Mouse (Mus musculus): Measurements from ENCODE around the gene Pelp1. TPM values are rescaled to one million over a fixed set of nuclear protein-coding genes. Genes with fewer than 3 reads are reported as not detected.

The Pelp1 gene
- polyA plus RNA-seq (2012): 97.1 and 115 TPM in 2 replicates

DNA sequence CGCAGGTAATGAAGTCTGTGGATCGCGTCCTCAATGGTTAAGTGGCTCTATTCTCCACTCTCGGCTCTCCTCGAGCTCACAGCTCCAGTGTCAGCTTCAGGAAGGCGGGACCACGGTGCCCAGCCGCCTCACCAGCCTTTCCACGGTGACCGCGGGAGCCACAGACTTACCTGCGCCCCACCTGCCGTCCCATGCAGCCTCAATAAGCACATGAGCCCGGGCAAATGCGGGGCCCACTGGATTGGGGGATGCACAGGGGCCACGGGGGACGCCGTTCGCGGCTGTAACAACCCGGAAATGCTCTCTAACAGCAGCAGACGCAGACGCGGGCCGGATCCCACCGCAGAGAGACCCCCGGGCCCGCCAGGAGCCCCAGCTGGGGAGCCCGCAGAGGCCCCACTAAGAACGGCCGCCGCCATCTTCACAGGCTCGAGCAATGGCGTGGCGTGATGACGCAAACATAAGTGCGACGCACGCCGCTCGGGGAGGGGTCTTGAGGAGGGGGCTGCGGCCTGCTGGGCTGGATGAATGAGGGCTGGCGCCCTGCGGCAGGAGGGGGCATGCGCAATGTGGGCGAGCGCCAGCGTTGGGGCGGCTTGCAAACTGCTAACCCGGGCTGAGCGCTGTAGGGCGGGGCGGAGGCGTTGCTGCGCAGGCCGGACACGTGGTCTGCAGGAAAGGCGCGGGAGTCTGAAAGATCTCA is at the start of gene Pelp1:
TSS of gene Pelp1 (minus strand) at position 438 of the 703 bp plus-strand sequence.
- no peak for TF ChIP-seq GATA1 (IDR thresholded peaks at IDR 0.05; ENCODE audit: low read length)

DNA sequence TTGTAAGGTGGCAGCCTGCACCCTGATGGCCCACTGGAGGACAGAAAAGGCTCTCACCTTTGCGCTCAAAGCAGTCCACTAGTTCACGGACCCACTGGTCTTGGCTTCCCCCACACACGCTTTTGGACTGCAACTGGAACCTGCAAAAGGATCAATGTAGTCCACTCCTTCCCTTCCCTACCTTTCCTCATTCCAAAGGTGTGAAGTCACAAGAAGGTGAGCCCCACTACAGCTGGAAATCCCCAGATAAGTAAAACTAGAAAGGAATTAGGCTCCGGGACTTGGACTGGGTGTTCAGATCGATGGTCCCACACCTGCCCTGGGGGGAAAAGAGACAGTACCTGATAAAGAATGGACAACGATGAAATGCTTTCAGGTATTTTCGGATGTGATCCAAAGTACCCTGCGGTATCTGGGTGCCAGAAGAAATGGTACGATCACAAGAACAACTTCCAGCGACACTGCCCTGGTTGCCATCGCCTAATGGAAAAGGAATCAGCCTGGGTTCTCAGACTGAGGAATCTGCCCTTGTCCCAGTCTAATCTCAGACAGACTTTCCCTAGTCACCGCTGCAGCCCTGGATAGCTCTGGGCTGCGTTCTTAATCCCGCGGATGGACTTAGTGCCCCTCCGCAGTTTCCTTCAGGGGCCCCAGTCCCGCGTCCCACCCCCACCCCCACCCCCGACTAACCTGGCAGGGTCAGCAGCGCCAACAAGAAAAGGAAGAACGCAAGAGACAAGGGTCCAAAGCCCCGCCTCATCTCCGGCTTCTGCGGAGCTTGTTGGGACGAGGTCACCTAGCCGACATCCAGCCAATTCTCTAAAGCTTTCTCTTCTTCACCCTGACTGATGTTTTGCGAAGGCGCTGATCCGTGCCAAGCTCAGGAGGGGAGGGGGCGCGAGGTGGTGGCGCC is 49.1 kb upstream of the Pelp1 start, which contains the start of gene Zmynd15:
TSS of gene Zmynd15 (plus strand) at position 746 of the 913 bp plus-strand sequence.
- no peak for TF ChIP-seq GATA1 (IDR thresholded peaks at IDR 0.05; ENCODE audit: low read length)

DNA sequence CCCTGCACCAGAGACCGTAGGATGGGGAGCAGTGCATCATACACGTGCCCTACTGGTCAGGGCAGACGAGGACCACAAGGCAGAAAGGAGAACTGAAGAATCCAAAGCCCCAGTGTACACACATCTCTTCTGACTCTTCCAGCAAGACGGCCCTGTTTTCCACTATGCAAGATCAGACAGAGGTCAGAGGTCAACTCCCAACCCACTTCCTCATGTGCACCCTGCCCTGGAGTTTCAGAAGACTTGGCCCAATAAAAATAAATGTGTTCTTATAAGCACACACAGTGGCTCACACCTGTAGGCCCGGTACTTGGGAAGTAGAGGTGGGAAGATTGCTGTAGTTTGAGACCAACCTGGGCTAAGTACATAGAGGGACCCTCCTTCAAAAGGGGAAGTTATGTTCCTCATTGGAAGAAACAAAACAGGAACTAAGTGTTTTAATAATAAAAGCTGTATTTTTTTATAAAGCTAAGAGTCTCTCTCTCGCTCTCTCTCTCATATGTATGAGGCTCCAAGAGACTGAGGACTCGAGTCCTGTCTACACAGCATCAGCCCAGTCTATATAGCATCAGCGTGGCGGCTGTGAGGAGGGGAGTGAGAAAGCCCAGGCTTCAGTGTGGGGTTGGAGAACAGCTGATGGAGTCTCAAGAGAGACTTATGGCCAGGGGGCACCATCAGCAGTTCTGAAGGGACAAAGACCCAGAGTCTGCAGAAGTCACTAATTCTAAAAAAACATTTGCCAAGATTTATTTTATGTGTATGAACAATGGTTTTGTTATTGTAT is 43.6 kb upstream of the Pelp1 start:
- TF ChIP-seq GATA1 (IDR thresholded peaks at IDR 0.05; ENCODE audit: low read length): no peak

DNA sequence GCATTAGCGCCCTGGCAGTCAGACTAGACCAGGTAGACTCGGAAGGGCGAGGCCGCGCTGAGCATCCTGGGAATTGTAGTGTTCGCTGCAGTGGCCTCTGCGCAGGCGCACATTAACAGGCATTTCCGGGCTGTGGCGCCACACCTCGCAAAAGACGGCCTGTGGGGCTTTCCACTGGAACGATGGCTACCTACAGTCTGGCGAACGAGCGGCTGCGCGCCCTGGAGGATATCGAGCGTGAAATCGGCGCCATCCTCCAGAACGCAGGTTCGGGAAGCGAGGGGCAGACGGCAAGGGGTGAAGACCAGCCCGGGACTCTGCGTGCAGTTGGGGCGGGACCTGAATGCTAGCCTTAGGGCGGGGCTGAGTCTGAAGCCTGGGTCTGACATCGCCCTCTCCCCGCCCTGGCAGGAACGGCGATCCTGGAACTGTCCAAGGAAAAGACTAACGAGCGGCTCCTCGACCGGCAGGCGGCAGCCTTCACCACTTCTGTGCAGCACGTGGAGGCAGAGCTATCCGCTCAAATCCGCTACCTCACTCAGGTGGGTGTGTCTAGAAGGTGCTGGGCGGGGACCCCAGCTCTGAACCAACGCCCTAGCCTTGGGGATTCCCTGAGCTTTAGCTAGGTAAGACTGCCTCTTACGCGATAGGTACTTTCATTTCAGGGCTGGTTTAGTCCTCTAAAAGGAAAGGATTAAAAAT is 42.1 kb upstream of the Pelp1 start, which contains the start of gene Med11:
TSS of gene Med11 (plus strand) at position 123 of the 702 bp plus-strand sequence.
- TF ChIP-seq GATA1 (IDR thresholded peaks at IDR 0.05; ENCODE audit: low read length): no peak

DNA sequence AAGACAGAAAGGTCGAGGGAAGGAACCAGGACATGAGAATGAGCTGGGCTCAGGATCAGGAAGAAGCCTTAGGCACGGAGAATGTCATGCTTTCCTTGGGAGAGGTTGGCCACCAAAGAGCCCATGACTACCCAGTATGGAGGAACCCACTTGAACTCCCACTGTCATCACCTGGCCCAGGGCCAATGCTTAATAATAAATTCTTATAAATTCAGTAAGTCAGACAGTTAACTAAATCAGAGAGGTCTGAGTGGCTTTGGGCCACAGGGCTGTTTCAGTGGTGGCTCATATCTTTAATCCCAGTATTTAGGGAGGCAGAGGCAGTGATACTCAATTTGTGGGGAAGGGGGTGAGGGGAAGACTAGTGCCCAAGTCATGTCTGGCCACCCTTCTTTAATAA is 41.1 kb upstream of the Pelp1 start:
- no peak for TF ChIP-seq GATA1 (IDR thresholded peaks at IDR 0.05; ENCODE audit: low read length)

DNA sequence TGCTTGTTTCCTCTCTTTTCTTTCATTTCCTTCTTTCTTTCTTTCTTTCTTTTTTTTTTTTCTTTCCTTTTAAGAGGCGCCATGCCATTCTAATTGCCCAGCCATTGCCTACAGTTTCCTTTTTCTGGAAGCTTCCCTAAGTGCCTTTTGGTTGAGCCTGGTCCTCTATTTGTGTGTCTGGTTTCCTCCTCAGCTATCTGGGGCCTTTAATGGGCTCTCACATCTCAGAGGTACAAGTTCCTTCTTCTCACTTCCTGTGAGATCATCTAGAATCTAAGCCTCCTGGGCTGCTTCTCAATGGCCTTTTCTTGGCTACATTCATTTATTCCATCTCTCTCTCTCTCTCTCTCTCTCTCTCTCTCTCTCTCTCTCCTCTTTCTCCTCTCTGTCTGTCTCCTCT is 37.5 kb upstream of the Pelp1 start:
- no peak for TF ChIP-seq GATA1 (IDR thresholded peaks at IDR 0.05; ENCODE audit: low read length)

DNA sequence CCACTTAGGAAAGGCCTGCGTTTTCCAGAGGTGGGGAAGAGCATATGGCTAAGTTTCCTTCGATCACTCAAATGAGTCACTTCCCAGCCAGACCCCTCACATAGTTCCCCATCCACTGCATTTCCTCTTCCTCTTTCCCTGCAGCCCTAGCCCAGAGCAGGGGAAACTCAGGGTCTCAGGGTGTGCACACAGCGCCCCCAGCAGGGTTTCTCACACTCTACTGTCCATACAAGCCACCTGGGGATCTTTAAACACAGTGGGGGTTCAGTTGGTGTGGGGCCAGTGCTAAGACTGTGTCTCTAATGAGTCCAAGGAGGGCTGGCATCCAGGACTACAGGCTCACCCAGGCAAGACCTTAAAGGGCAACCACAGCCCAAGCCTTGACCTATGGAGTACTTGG is 36.9 kb upstream of the Pelp1 start:
- no peak for TF ChIP-seq GATA1 (IDR thresholded peaks at IDR 0.05; ENCODE audit: low read length)

DNA sequence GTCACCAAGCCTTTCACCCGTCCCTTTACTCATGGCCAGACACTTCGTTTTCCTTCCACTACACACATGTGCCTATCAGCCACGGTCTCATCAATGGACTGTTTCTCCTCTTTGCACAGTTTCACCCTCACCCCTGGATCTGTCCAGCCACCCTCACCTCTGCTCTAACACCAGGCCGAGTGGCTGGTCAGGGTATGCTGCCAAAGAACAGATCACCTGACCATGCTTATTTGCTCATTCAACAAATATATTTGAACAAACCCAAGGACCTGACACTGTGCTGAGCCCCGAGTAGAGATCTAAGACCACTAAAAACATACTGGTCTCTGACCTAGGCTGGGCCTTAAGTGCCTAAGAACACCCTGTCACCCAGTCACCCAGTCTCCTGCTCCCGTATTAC is 34.8 kb upstream of the Pelp1 start:
- TF ChIP-seq GATA1 (IDR thresholded peaks at IDR 0.05; ENCODE audit: low read length): no peak

DNA sequence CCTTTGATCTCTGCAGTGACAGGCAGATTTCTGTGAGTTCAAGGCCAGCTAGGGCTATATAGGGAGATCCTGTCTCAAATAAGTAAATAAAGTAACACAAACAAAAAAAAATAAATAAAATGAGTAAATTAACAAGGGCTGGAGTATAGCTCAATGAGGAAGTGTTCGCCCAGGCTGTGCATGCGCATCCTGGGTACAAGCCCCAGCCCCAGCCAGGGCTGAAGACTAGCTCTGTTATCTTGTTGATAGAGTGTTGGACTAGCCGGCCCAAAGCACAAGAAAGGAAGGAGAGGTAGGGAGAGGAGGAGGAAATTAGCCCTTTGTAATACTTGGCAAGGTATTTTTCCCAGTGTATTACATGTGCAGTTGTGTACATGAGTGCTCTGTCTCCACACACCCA is 34.1 kb upstream of the Pelp1 start:
- no peak for TF ChIP-seq GATA1 (IDR thresholded peaks at IDR 0.05; ENCODE audit: low read length)

DNA sequence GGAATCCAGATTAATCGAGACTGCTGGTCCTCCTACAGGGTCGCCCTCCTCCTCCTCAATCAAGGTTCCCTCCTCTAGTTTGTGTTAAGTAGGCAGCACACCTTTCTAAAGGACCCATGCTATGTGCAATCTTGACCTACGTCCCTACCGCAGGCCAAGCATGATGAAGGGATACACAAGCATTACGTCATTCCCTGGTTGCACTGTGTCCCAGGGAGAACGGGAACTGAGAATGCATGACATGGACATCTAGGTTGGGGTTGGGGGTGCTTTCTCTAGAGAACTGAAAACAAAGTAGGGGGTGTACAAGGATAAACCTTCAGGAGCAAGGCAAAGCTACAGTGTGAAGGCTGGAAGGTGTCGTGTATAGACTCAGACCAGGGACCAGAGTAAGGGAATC is 32.1 kb upstream of the Pelp1 start:
- TF ChIP-seq GATA1 (IDR thresholded peaks at IDR 0.05; ENCODE audit: low read length): no peak

DNA sequence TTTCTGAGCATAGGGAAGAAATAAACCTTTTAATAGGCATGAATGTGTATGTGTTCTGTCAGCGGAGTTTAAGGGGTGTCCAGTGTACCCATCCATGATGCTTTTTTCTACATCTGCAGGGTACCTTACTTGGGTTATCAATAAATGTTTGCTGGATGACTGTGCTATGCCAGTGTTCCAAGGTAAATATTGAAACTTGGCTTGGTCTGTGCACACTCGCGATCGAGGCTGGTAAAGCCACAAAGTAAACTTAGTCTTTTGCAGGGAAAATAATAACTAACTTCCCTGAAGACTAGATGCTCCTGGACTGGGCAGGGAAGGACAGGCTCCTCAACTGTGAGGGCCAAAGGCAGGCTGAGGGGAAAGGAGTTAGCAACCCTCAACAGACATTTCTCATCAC is 30.8 kb upstream of the Pelp1 start:
- TF ChIP-seq GATA1 (IDR thresholded peaks at IDR 0.05; ENCODE audit: low read length): no peak

DNA sequence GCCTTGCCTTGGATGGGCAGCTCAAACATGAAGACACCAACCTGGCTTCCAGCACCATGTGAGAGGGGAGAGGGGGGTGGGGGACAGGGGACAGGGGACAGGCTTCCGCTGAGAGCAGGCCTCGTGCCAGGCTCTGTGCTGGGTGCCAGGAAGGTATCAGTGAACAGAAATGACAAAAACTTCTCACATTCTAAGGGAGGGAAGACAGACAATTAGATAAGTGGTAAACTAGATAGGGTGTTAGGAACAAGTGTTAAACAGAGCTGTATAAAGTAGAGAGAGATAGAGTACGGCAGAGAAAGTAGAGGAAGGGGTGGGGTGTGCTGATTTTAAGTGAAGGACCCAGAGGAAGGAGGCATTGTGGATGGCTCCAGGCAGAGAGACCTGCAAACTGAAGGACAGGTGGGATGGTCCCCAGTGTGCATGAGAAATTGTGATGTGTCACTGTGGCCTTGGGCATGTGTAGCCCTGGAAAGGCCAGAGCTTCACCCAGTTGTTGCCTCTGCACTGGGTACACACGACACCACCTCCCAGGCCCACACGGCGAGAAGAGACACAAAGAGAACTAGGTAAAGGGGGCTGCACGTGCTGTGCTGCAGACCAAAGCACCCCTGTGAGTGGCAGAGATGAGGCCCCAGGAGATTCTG is 29.0 kb upstream of the Pelp1 start:
- TF ChIP-seq GATA1 (IDR thresholded peaks at IDR 0.05; ENCODE audit: low read length): no peak

DNA sequence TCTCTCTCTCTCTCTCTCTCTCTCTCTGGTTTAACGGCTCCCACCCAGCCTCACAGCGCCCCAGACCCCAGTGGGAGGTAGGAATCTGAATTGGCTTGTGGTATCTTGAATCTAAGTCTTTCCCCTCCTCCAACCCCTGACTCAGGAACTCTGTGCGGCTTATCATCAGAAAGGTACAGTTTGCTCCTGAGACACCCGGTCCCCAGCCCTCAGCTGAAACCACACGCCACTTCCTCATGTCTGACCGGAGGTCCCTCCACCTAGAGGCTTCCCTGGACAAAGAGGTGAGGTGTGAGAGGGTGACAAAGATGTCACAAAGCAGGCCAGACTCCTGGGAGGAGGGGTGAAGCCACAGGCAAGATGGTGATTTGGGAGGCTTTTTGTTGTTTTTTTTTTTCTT is 27.6 kb upstream of the Pelp1 start:
- TF ChIP-seq GATA1 (IDR thresholded peaks at IDR 0.05; ENCODE audit: low read length): no peak

DNA sequence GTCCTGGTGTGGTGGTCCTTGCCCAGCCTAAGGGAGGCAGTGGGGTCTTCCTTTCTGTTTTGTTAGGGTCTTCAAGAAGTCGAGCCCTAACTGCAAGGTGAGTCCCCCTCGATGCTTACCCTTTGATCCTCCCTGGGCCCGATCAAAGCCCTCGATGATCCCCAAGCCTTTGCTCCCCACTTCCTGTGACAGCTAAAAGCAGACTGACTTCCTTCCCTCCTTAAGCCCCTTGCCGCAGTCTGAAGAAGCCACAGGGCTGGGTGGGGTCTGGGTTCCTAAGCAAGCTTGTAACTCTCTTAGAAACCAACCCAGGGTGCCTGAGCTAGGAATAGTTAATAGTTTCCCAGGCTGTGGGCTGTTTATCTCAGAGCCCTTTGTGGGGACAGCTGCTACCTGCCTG is 25.6 kb upstream of the Pelp1 start:
- TF ChIP-seq GATA1 (IDR thresholded peaks at IDR 0.05; ENCODE audit: low read length): no peak

DNA sequence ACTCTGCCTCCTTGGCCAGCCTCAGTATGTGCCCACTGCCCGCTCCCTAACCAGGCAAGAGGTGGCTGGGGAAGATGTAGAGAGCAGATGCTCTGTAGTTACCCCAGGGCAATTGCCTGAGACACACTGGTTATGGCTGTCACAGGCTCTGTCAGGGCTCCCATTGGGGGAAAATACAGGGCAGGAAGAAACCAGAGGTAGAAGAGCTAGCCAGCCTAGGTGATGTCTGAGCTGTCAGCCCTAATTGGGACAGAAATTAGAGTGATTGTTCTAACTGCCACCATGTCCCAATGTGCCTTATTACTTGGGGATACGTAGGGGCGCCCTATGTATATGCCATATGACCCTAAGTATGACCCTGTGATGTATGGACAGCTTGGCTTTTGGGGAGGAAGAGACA is 24.1 kb upstream of the Pelp1 start:
- TF ChIP-seq GATA1 (IDR thresholded peaks at IDR 0.05; ENCODE audit: low read length): no peak
